Mouse (Mus musculus) limb, embryonic 13.5 days (tissue): ENCODE measurements at regions not wholly inside any gene's neighbourhood (a gene's known extent, or its start where the extent isn't known, plus 50 kb on each side); places are given as distances from the start of the nearest gene placed in this dataset.
A peak's percentile ranks its signal among the peaks of the same experiment; 100 is the strongest.

Experiments used
- ATAC-seq: fragments of 200-750 bp; cut with Nextera tagmentation; 2 replicates; pipeline ENCODE4 v1.8.0; 2017; ENCODE audit warnings: low read depth, moderate number of reproducible peaks, moderate TSS enrichment; ENCODE audit not compliant: low FRiP score
- H3K27ac ChIP-seq: fragments of 300-500 bp; sonication (generic); 2 replicates; pipeline ENCODE4 v1.5.1; 2015; ENCODE audit warnings: inconsistent platforms, mild to moderate bottlenecking, moderate library complexity
- H3K27me3 ChIP-seq: fragments of 300-500 bp; sonication (generic); 2 replicates; pipeline ENCODE4 v1.6.1; 2015; ENCODE audit warnings: mild to moderate bottlenecking, inconsistent platforms
- H3K36me3 ChIP-seq: fragments of 300-500 bp; sonication (generic); 2 replicates; pipeline ENCODE4 v1.6.1; 2015; ENCODE audit warnings: inconsistent platforms, mild to moderate bottlenecking, moderate library complexity
- H3K4me1 ChIP-seq: fragments of 300-500 bp; sonication (generic); 2 replicates; pipeline ENCODE4 v1.6.1; 2015; ENCODE audit warnings: inconsistent platforms
- H3K4me2 ChIP-seq: fragments of 300-500 bp; sonication (generic); replicated peaks from 2 replicates; pipeline ENCODE4 v1.6.1; 2015; ENCODE audit warnings: inconsistent platforms, mild to moderate bottlenecking, moderate library complexity
- H3K4me3 ChIP-seq: fragments of 300-500 bp; sonication (generic); 2 replicates; pipeline ENCODE4 v1.5.1; 2015; ENCODE audit warnings: moderate library complexity, mild to moderate bottlenecking, inconsistent platforms
- H3K9ac ChIP-seq: fragments of 300-500 bp; sonication (generic); 2 replicates; pipeline ENCODE4 v1.6.1; 2015; ENCODE audit warnings: mild to moderate bottlenecking, inconsistent platforms
- H3K9me3 ChIP-seq: fragments of 300-500 bp; sonication (generic); 2 replicates; pipeline ENCODE4 v1.6.1; 2016; ENCODE audit warnings: inconsistent platforms
- WGBS: fragments of 180-500 bp; shearing (Covaris S2); methylation state at CpG from one replicate; pipeline ENCODE4 v1.1.7; 2015; 5-methylcytosine and 5-hydroxymethylcytosine counted together

- no peaks in the 10 kb centered on the region for H3K36me3 ChIP-seq
- 8% methylated on average over 14 of the region's 14 CpGs for WGBS
- H3K4me1 ChIP-seq, result peaks cover 21% of the 10 kb centered on the region
- peaks cover 66% of the 10 kb centered on the region for H3K27me3 ChIP-seq
- H3K9me3 ChIP-seq, result no peaks in the 10 kb centered on the region
- peak overlapping the region; percentile 75 for H3K4me3 ChIP-seq
- H3K4me2 ChIP-seq, result peak overlapping the region; percentile 99
- H3K27ac ChIP-seq, result no peak overlapping the region
- ATAC-seq, result no peak
- 0 out of 2 replicates have a peak overlapping the region, but pooled peaks have one; percentile 75 for H3K9ac ChIP-seq
These were observed 93.5 kb downstream of the Fam168b start for GRCm38 (mm10) chr1:34749161-34750040.

GRCm38 (mm10) chr1:34750061-34751054 is 92.5 kb downstream of the Fam168b start:
- Histone ChIP-seq H3K4me1 (peaks cover 21% of the 10 kb centered on the region), H3K4me3 (peak overlapping the region; percentile 75), H3K4me2 (peak overlapping the region; percentile 99), H3K9ac (peak overlapping the region; percentile 75), H3K27me3 (peaks cover 76% of the 10 kb centered on the region), H3K27ac (no peak overlapping the region), H3K9me3 (no peaks in the 10 kb centered on the region), H3K36me3 (no peaks in the 10 kb centered on the region)
- under 1% methylated on average over 87 of the region's 108 CpGs for WGBS
- ATAC-seq, result peak; percentile 76

GRCm38 (mm10) chr1:34751128-34751527 is 91.7 kb downstream of the Fam168b start:
- Histone ChIP-seq H3K27me3 (peaks cover 80% of the 10 kb centered on the region), H3K36me3 (no peaks in the 10 kb centered on the region), H3K4me1 (peaks cover 21% of the 10 kb centered on the region), H3K4me3 (peak overlapping the region; percentile 75), H3K27ac (no peak overlapping the region), H3K9me3 (no peaks in the 10 kb centered on the region), H3K4me2 (peak overlapping the region; percentile 99), H3K9ac (peak overlapping the region; percentile 75; the same call in 1 of the 2 replicates)
- WGBS, result under 1% methylated on average over 6 of the region's 6 CpGs
- ATAC-seq, result no peak

- Histone ChIP-seq H3K9ac (no peak overlapping the region), H3K4me3 (no peak overlapping the region), H3K4me2 (no peak overlapping the region), H3K9me3 (no peaks in the 10 kb centered on the region), H3K27me3 (peaks cover 68% of the 10 kb centered on the region), H3K36me3 (no peaks in the 10 kb centered on the region), H3K4me1 (peaks cover 21% of the 10 kb centered on the region), H3K27ac (no peak overlapping the region)
- ATAC-seq, result no peak
- 52% methylated on average over 5 of the region's 5 CpGs for whole genome bisulfite sequencing
These were observed 89.3 kb downstream of the Fam168b start for GRCm38 (mm10) chr1:34753581-34753980.

GRCm38 (mm10) chr1:34760547-34760946 is 82.3 kb downstream of the Fam168b start:
- WGBS, result 52% methylated on average over 4 of the region's 4 CpGs
- no peaks in the 10 kb centered on the region for H3K36me3 ChIP-seq
- H3K4me3 ChIP-seq, result no peak overlapping the region
- H3K4me2 ChIP-seq, result no peak overlapping the region
- no peaks in the 10 kb centered on the region for H3K4me1 ChIP-seq
- no peak for ATAC-seq
- 0 out of 2 replicates have a peak, but pooled peaks cover 5% of the 10 kb centered on the region for H3K27me3 ChIP-seq
- H3K9ac ChIP-seq, result no peak overlapping the region
- H3K9me3 ChIP-seq, result no peaks in the 10 kb centered on the region
- H3K27ac ChIP-seq, result no peak overlapping the region

- no peak overlapping the region for H3K4me3 ChIP-seq
- H3K4me1 ChIP-seq, result no peaks in the 10 kb centered on the region
- no peak overlapping the region for H3K27ac ChIP-seq
- H3K9ac ChIP-seq, result no peak overlapping the region
- no peaks in the 10 kb centered on the region for H3K36me3 ChIP-seq
- no peak overlapping the region for H3K4me2 ChIP-seq
- H3K27me3 ChIP-seq, result 0 out of 2 replicates have a peak, but pooled peaks cover 2% of the 10 kb centered on the region
- no peaks in the 10 kb centered on the region for H3K9me3 ChIP-seq
- no peak for ATAC-seq
These were observed 81.4 kb downstream of the Fam168b start for GRCm38 (mm10) chr1:34761436-34761835.

- H3K36me3 ChIP-seq, result no peaks in the 10 kb centered on the region
- no peak overlapping the region for H3K9ac ChIP-seq
- H3K27me3 ChIP-seq, result no peaks in the 10 kb centered on the region
- no peak overlapping the region for H3K27ac ChIP-seq
- no peaks in the 10 kb centered on the region for H3K4me1 ChIP-seq
- H3K4me3 ChIP-seq, result no peak overlapping the region
- no peaks in the 10 kb centered on the region for H3K9me3 ChIP-seq
- H3K4me2 ChIP-seq, result no peak overlapping the region
- ATAC-seq, result no peak
- WGBS, result 84% methylated on average over 5 of the region's 5 CpGs
These were observed 81.0 kb downstream of the Fam168b start for GRCm38 (mm10) chr1:34761870-34762269.
